Mouse (Mus musculus) lung, postnatal 4 days (tissue): ENCODE results near the gene Mpc1.

Experiments
- DNase-seq, 2 experiments: peaks; one replicate each; pipeline ENCODE4 v3.0.0; 2021

Gene Mpc1

DNA sequence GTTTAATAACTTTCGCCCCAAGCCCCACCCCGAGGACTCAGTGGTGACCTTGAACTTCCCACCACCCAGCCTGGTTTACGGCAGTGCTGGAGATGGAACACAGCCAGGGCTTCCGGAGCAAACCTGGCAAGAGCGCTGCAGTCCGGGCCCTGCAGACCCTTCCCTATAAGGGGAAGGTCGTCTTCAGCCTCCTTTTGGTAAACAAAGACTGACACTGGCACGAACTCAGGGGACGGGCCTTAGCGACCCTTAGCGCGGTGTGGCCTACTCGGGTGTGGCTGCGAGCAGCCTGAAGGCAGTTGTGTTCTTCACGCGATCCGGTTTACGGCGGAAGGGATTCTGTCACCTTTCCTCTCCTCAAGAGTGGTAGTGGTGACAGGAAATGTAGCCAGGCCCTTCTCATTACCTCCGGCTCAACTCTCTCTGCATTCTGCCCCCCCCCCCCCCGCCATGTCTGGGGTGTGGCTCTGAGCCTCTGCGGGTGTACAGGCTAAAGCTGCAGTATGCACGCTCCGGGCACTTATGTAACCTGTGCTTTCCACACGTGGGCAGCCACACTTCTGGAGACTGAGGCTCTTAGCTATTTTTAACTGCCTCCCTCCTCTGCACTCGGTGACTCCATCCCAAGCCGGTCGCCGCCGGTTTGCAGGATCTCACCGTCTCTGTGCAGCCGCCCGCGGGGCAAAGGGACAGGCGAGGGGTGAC is at the start of gene Mpc1:
Gene Mpc1 (plus strand): TSS at position 84 of the 705 bp plus-strand sequence.
- peak; percentile 68 to 81 for DNase-seq

GRCm38 (mm10) chr17:8233618-8234214 is 49.0 kb upstream of the Mpc1 start:
- DNase-seq, result peak in 1 of 2 experiments; percentile 24

- DNase-seq, result peak in 1 of 2 experiments; percentile 10
Observed at GRCm38 (mm10) chr17:8234537-8234936, 48.2 kb upstream of the Mpc1 start.

GRCm38 (mm10) chr17:8235743-8236142 is 47.0 kb upstream of the Mpc1 start, which contains the start of gene Ccr6:
Ccr6 (plus strand) TSS chr17:8236043.
- DNase-seq, result no peak

- no peak for DNase-seq
Observed at GRCm38 (mm10) chr17:8238012-8238710, 44.5 kb upstream of the Mpc1 start.

GRCm38 (mm10) chr17:8239561-8239960 is 43.1 kb upstream of the Mpc1 start:
- no peak for DNase-seq

- DNase-seq, result no peak
Observed at GRCm38 (mm10) chr17:8240517-8240916, 42.2 kb upstream of the Mpc1 start.

- DNase-seq, result no peak
Observed at GRCm38 (mm10) chr17:8241645-8242044, 41.1 kb upstream of the Mpc1 start.

GRCm38 (mm10) chr17:8242186-8242585 is 40.5 kb upstream of the Mpc1 start:
- DNase-seq, result no peak

GRCm38 (mm10) chr17:8244124-8244523 is 38.6 kb upstream of the Mpc1 start:
- no peak for DNase-seq

- no peak for DNase-seq
Observed at GRCm38 (mm10) chr17:8246102-8246754, 36.5 kb upstream of the Mpc1 start.

- DNase-seq, result no peak
Observed at GRCm38 (mm10) chr17:8251704-8252103, 31.0 kb upstream of the Mpc1 start.

DNA sequence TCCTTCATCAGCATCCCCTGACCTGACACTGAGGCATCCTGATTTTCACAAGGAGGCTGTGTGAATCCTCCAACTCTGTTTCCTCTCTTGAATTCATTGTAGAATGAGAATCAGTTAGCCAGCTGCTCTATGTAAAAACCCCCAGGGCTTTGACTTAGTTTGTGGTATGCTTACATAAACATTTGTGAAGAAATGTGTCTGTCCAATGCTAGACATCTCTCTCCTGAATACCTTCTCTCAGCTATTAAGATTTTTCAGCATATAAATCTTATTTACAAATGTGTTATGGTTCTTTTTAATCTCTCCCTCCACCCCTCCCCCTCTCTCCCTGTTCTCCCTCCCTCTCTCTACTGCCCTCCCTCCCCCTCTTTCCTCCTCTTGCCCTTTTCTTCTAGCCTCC is 28.4 kb upstream of the Mpc1 start:
- no peak for DNase-seq

DNA sequence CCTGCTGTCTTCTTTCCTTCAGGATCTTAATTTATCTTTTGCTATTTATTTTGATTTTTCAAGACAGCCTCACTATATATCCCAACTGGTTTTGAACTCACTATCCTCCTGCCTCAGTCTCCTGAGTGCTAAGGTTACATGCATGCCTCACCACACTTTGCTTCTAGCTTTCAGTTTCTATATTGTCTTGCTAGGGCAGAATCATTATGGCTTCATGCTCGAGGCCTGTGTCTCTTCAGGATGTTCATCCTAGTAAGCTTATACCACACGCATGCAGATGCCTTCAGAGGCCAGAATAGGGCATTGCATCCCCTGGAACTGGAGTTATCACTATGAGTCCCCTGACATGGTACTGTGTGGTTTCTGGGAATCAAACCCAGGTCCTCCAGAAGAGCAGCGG is 27.8 kb upstream of the Mpc1 start:
- DNase-seq, result no peak

GRCm38 (mm10) chr17:8255583-8255982 is 27.1 kb upstream of the Mpc1 start:
- no peak for DNase-seq

DNA sequence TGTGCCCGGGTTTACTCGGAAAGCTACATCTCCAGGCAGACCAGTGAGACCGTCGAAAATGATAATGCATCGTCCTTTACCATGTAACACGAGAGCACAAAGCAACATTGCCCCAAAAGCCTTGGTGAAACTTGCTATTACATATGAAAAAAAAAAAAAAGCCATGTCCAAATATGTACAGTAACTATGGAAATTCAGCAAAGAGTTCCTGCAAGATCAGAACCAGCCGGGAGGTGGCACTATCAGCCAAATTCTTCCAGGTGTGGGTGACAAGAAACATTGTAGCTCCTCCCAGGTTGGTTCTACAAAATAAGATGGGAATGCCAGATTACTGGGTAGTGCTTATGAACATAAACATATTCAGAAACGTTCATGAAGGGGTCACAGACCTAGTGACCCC is 25.7 kb upstream of the Mpc1 start:
- DNase-seq, result peak in 1 of 2 experiments; percentile 22

DNA sequence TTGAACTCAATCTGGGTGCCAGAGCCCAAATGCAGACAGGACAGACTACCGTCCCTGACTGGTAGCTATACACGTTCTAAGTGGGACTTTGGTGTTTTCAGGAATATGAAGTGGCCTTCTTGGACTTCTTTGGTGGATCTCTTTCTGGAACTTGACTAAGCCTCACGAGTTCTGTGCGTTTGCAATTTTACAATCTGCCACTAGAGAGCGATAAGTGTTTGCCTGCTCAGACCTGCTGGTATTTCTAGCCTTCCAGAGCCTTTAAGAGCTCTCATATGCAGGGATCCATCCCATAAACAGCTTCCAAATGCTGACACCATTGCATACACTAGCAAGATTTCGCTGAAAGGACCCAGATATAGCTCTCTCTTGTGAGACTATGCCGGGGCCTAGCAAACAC is 18.1 kb upstream of the Mpc1 start:
- peak in 1 of 2 experiments; percentile 66 for DNase-seq

DNA sequence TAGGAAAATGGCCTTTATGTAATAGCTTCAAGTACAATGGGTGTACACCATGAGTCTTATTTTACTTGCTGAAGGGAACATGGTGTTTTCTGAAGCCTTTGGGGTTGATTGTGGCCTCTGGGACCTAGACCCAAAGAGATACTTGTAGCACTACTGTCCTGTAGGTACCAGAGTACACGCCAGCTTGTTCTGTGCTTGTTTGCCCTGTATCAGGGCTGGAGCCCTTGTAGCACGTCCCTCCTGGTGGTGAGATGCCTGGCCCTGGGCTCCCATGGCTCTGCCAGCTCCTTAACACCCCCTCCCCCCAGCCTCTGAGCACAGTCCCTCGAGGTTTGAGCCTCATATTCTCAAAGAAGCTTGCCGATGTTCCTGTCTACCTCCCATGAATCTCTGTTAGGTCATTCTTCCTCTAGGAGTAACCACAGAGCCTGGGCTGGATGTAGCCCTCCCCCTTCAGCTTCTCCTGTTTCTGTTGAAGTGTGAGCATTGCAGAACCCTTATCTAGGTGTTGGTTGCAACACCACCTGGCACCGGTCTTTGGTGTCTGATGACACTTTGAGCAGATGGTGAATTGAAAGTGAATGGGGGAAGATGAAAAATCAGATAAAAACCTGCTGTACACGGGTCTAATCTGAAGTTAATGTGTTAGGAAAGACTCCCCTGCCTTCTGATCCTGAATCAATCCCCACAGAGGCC is 10.5 kb upstream of the Mpc1 start:
- DNase-seq, result peak; percentile 31 to 58

- no peak for DNase-seq
Observed at GRCm38 (mm10) chr17:8272951-8273350, 9.8 kb upstream of the Mpc1 start.

- no peak for DNase-seq
Observed at GRCm38 (mm10) chr17:8276071-8276470, 6.6 kb upstream of the Mpc1 start.

DNA sequence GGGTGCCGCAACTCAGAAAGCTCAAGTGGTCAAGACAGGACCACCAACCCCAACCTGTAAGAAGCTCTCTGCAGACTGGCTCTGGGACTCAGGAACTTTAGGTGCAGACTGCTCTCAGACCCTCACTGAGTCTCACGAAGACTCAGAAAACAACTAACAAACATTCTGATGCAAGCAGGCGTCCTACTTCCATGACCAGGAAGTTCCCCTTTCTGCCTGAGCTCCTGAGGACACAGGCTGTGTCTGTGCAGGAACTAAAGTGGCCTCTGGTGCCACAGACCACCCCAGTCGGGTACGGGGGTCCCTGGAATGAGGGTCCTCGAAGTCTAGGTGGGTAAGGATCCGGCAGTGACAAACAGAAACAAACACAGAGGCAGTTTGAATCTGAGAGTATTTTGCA is 6.0 kb upstream of the Mpc1 start:
- DNase-seq, result no peak

DNA sequence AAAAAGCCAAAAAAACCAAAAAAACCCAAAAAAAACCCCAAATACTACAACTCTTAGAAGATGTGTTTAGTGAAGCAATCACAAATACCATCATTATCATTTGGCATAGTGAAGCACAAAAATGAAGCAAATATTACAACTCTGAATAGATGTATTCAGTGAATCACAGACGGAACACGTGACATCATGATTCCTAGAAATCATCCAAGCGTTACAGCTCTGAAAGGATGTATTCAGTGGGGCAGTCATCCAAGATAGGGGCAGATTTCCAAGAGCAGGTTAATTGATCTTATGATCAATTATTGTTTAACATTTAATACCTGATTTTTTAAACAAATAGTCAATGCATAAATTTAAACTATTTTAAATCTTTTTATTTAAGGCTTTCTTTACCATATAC is 5.4 kb upstream of the Mpc1 start:
- DNase-seq, result no peak

- DNase-seq, result no peak
Observed at GRCm38 (mm10) chr17:8278356-8278755, 4.3 kb upstream of the Mpc1 start.
